Mouse (Mus musculus) hindbrain, embryonic 11.5 days (tissue): Measurements from ENCODE around the gene Gm17581. TPM values are rescaled to one million over a fixed set of nuclear protein-coding genes. Genes with fewer than 3 reads are reported as not detected.
"Not testable (repeated sequence)": the region's sequence is repeated elsewhere in the genome, so short reads cannot be mapped to it uniquely, and the experiment has no call there.

ENCODE experiments used
- ATAC-seq: fragments of 200-750 bp; cut with Nextera tagmentation; 2 replicates; pipeline ENCODE4 v1.8.0; 2017; ENCODE audit warnings: mild to moderate bottlenecking, moderate TSS enrichment, moderate library complexity; ENCODE audit not compliant: low FRiP score
- DNase-seq: peaks from one replicate; pipeline ENCODE4 v3.0.0-alpha.2; 2015; ENCODE audit warnings: low spot score
- H3K27ac ChIP-seq: fragments of 300-500 bp; sonication (generic); 2 replicates; pipeline ENCODE4 v1.5.1; 2014; ENCODE audit warnings: mild to moderate bottlenecking, low read depth, low read length
- H3K27me3 ChIP-seq: fragments of 300-500 bp; sonication (generic); 2 replicates; pipeline ENCODE4 v1.6.1; 2014; ENCODE audit warnings: mild to moderate bottlenecking, low read length, moderate library complexity, mixed read lengths; ENCODE audit not compliant: control insufficient read depth, insufficient read depth
- H3K36me3 ChIP-seq: fragments of 300-500 bp; sonication (generic); 2 replicates; pipeline ENCODE4 v1.6.1; 2014; ENCODE audit warnings: mild to moderate bottlenecking, low read length, moderate library complexity, mixed read lengths; ENCODE audit not compliant: control insufficient read depth, insufficient read depth
- H3K4me1 ChIP-seq: fragments of 300-500 bp; sonication (generic); replicated peaks from 2 replicates; pipeline ENCODE4 v1.6.1; 2014; ENCODE audit warnings: low read length, mixed read lengths; ENCODE audit not compliant: control insufficient read depth, insufficient read depth
- H3K4me2 ChIP-seq: fragments of 300-500 bp; sonication (generic); replicated peaks from 2 replicates; pipeline ENCODE4 v1.6.1; 2014; ENCODE audit warnings: mild to moderate bottlenecking, low read depth, low read length
- H3K4me3 ChIP-seq: fragments of 300-500 bp; sonication (generic); 2 replicates; pipeline ENCODE4 v1.5.1; 2014; ENCODE audit warnings: low read depth, low read length
- H3K9ac ChIP-seq: fragments of 300-500 bp; sonication (generic); 2 replicates; pipeline ENCODE4 v1.6.1; 2014; ENCODE audit warnings: low read depth, low read length
- H3K9me3 ChIP-seq: fragments of 300-500 bp; sonication (generic); 2 replicates; pipeline ENCODE4 v1.6.1; 2016; ENCODE audit warnings: low read length; ENCODE audit not compliant: control insufficient read depth
- WGBS: fragments of 180-500 bp; shearing (Covaris S2); extraction: QIAGEN DNeasy Blood & Tissue Kit; methylation state at CpG from one replicate; pipeline ENCODE4 v1.1.7; 2014; 5-methylcytosine and 5-hydroxymethylcytosine counted together
- polyA plus RNA-seq: library from polyadenylated mRNA; unstranded; fragments of >200 nt; fragmentation: Nextera tagmentation; extraction: Ambion mirVana; gene quantifications from 2 replicates; pipeline ENCODE4 v1.2.1, GENCODE M21; 2014

Gm17581 gene
- polyA plus RNA-seq: not detected in 2 replicates

DNA sequence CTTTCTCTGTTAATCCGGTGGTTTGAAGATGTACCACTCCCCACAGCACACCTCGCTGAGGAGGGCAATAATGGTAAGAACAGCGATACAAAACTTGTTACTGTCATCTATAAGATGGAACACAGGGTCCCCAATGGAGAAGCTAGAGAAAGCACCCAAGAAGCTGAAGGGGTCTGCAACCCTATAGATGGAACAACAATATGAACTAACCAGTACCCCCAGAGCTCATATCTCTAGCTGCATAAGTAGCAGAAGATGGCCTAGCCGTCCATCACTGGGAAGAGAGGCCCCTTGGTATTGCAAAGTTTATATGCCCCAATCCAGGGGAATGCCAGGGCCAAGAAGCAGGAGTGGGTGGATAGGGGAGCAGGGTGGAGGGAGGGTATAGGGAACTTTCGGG lies at the start of gene Gm17581:
Gene Gm17581 (minus strand): TSS at position 101 of the 400 bp plus-strand sequence.
- not testable (repeated sequence) for H3K36me3 ChIP-seq, H3K27me3 ChIP-seq, H3K9ac ChIP-seq, H3K4me1 ChIP-seq, H3K4me3 ChIP-seq, H3K9me3 ChIP-seq, H3K4me2 ChIP-seq, DNase-seq, H3K27ac ChIP-seq, ATAC-seq
- WGBS: 95% methylated on average over 5 of the region's 5 CpGs

DNA sequence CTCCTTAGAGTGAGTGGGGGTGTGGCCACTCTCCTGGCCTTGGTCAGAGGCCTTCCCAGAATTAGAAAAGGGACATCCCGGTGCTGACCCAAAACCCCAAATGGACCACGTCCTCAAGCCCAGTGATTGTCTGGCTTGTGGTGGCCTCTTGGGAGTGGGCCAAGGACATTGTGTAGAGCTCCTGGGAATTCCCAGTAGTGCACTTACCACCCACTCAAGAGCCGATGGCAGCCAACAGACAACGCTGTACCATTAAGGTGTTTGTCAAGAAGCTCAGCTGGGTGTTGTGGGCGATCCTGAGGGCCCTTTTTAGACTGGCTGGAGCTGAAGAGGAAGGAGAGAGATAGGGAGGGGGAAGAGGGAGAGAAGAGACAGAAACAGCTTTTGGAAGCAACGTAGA lies 48.9 kb upstream of the Gm17581 start:
- Histone ChIP-seq H3K4me1 (no peaks in the 10 kb centered on the region), H3K9me3 (no peaks in the 10 kb centered on the region), H3K9ac (no peak overlapping the region), H3K36me3 (no peaks in the 10 kb centered on the region), H3K27me3 (no peaks in the 10 kb centered on the region), H3K4me3 (no peak overlapping the region), H3K27ac (no peak overlapping the region), H3K4me2 (no peak overlapping the region)
- DNase-seq: no peak
- ATAC-seq: no peak
- 83% methylated on average over 6 of the region's 6 CpGs for WGBS

DNA sequence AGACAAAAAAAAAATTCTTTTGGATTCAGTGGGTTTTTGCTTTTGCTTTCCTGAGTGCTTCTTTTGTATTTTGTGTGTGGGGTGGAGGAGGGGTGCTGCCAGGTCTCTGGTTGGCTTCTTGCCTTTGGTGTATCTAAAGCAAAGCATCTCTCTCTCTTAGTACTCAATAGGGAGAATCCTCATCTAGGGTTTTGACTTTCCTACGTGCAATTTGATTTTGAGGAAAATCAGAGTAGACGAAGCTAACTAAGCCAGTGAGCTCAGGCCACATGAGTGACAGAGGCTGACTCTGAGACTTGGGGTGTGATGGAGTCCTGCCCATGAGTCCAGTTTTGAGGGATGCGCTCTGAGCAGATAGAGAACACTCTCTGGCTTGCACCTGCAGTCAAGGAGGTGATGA lies 43.8 kb upstream of the Gm17581 start:
- no peak overlapping the region for H3K4me2 ChIP-seq
- 0 out of 2 replicates have a peak, but pooled peaks cover 2% of the 10 kb centered on the region for H3K4me1 ChIP-seq
- 0 out of 2 replicates have a peak, but pooled peaks cover 4% of the 10 kb centered on the region for H3K27me3 ChIP-seq
- no peak for DNase-seq
- H3K4me3 ChIP-seq: no peak overlapping the region
- H3K9ac ChIP-seq: no peak overlapping the region
- no peak overlapping the region for H3K27ac ChIP-seq
- H3K9me3 ChIP-seq: no peaks in the 10 kb centered on the region
- ATAC-seq: no peak
- no peaks in the 10 kb centered on the region for H3K36me3 ChIP-seq
- 90% methylated on average over 3 of the region's 3 CpGs for WGBS

DNA sequence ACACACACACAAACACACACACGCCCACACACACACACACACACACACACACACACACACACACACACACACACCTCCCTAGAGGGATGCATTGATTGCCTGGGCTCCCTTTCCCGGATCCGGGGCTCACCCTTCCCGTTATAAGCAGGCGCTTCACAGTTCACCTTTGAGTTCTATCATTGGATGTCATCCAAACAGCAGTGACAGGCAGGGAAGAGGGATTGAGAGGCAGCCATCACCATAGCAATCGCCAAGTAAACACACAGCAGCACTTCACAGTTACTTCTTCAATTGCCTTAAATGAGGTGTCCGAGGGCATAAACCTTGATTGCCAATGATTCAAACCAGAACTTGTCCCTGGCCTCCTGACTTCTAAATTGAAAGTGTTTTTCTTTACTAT lies 43.4 kb upstream of the Gm17581 start:
- no peak overlapping the region for H3K9ac ChIP-seq
- no peak overlapping the region for H3K27ac ChIP-seq

DNA sequence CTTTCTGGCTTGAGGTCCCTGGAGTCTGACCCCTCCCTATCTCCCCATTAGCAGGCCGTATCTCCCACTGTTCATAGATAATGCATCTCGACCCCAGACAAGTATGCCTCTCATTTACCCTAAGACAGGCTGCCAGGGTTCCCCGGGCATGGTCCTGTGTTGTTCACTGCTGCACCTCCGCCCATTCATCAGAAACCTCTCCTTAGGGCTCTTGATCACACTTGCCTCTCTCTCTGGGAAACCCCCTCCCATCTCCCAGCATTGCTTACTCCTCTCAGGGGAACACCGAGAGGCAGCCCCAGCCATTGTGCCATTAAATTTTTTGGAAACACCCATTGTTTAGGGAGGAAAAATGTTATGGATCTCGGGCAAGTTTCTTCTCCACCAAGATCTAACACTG lies 42.3 kb upstream of the Gm17581 start:
- ATAC-seq (no peak), DNase-seq (no peak)
- H3K27me3 ChIP-seq: peaks cover 14% of the 10 kb centered on the region
- no peak overlapping the region for H3K27ac ChIP-seq
- no peaks in the 10 kb centered on the region for H3K9me3 ChIP-seq
- WGBS: 57% methylated on average over 6 of the region's 6 CpGs
- no peak overlapping the region for H3K4me3 ChIP-seq
- no peaks in the 10 kb centered on the region for H3K36me3 ChIP-seq
- H3K9ac ChIP-seq: no peak overlapping the region
- 0 out of 2 replicates have a peak, but pooled peaks cover 2% of the 10 kb centered on the region for H3K4me1 ChIP-seq
- no peak overlapping the region for H3K4me2 ChIP-seq

More for the DNA sequence above, 43.4 kb upstream of the Gm17581 start:
- 69% methylated on average over 7 of the region's 7 CpGs for WGBS
- H3K4me1 ChIP-seq: 0 out of 2 replicates have a peak, but pooled peaks cover 2% of the 10 kb centered on the region
- no peak overlapping the region for H3K4me2 ChIP-seq
- no peak for ATAC-seq
- no peaks in the 10 kb centered on the region for H3K36me3 ChIP-seq
- DNase-seq: no peak
- no peaks in the 10 kb centered on the region for H3K9me3 ChIP-seq
- H3K27me3 ChIP-seq: peaks cover 7% of the 10 kb centered on the region; the same call in 1 of the 2 replicates
- H3K4me3 ChIP-seq: no peak overlapping the region

DNA sequence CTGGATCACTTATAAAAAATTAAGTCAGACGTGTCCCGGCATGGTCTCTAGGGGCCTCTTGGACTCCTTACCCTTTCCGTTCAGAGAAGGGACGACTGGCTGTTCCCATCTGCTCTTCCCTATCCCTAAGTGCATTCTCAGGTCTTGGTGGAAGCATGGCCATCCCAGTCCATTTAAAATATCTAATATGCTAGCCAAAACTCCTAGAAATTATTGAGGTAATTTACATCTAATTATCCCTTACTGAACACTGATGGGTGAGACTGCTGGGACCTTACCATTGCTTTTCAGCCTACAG lies 42.0 kb upstream of the Gm17581 start:
- H3K9ac ChIP-seq: no peak overlapping the region

DNA sequence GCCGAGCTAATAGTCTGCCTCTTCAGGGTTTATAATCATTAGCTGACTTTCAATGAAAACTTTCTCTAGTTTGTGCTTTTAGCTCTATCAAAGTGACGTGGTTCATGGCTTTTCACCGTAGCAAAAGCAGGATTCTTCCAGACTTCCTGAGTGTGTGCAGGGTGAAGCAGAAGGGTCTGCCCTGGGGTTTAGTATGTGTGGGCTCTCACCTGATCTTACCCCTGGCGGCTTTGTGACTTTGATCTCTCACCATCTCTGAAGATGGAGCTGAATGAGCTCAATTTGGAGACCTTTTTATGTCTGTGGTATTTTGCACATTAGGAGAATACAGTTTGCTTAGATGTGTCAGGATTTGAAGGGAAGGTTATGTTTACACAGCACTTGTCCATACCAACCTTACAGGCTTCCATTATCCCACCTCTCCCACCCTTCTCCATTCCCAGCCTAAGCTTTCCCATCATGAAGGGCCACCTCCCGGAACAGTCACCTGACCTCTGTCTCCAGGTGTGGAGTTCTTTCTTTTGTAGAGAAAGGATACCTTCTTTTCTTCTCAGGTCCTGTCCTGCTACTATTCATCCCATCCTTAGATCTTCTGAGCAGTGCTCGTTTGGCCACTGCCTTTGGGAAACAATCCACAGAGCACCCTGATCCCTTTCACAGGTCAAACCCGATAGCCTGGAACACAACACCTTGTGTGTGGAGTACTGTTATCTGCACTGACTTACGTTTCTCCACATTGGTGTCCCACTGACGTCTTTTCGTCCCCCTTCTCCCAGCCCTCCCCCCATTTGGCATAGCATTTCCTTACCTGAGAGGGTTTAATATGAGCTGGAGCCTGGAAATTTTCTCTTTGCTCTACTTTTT lies 41.4 kb upstream of the Gm17581 start:
- no peak for ATAC-seq
- Histone ChIP-seq H3K27ac (no peak overlapping the region), H3K4me2 (no peak overlapping the region), H3K9ac (no peak overlapping the region), H3K9me3 (no peaks in the 10 kb centered on the region), H3K4me3 (no peak overlapping the region), H3K4me1 (0 out of 2 replicates have a peak, but pooled peaks cover 2% of the 10 kb centered on the region), H3K36me3 (no peaks in the 10 kb centered on the region), H3K27me3 (peaks cover 14% of the 10 kb centered on the region)
- 77% methylated on average over 10 of the region's 10 CpGs for WGBS
- no peak for DNase-seq

More for the DNA sequence above, 42.0 kb upstream of the Gm17581 start:
- DNase-seq: no peak
- 0 out of 2 replicates have a peak, but pooled peaks cover 2% of the 10 kb centered on the region for H3K4me1 ChIP-seq
- no peak overlapping the region for H3K4me3 ChIP-seq
- H3K27me3 ChIP-seq: peaks cover 14% of the 10 kb centered on the region
- H3K9me3 ChIP-seq: no peaks in the 10 kb centered on the region
- no peak overlapping the region for H3K27ac ChIP-seq
- H3K4me2 ChIP-seq: no peak overlapping the region
- H3K36me3 ChIP-seq: no peaks in the 10 kb centered on the region
- ATAC-seq: no peak
- 63% methylated on average over 4 of the region's 4 CpGs for WGBS

DNA sequence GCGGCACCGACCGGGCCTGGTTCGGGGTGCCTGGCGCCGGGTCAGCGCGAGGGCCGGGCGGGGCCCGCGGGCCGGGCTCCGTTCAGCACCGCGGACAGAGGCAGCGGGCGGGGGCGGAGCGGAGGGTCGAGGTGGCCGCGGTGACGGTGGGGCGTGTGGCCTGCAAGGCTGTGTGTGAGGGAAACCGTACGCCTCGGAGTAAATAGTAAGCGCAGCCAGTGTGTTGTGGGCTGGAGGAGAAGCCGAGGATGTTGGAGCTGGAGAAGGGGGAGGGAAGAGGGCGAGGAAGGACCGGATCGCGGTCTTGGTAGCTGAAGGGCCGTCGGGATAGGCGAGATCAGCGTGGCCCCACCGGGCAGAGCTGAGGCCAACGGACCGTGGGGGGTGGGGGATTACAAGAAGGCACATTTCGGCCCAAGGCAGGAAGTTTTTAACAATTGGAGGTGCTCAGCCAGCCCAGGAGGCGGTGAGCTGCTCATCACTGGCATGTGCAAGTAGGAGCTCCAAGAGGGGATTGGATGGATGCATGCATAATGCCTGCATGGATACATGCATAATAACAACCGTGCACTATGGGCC lies 40.1 kb upstream of the Gm17581 start:
- ATAC-seq: peak; percentile 77
- Histone ChIP-seq H3K9me3 (no peaks in the 10 kb centered on the region), H3K4me3 (peak overlapping the region; percentile 53), H3K9ac (peak overlapping the region; percentile 74), H3K27me3 (peaks cover 14% of the 10 kb centered on the region), H3K27ac (peak overlapping the region; percentile 67), H3K36me3 (no peaks in the 10 kb centered on the region), H3K4me1 (0 out of 2 replicates have a peak, but pooled peaks cover 2% of the 10 kb centered on the region), H3K4me2 (peak overlapping the region; percentile 86)
- DNase-seq: peak; percentile 79
- 2% methylated on average over 44 of the region's 44 CpGs for WGBS
